Mouse (Mus musculus) layer of hippocampus, adult 9-11 months (tissue): ENCODE measurements around the gene Mtrf1.
"Not testable (repeated sequence)": the region's sequence is repeated elsewhere in the genome, so short reads cannot be mapped to it uniquely, and the experiment has no call there.

Experiments
- DNase-seq: peaks from one replicate; pipeline ENCODE4 v3.0.0; 2022

The Mtrf1 gene

DNA sequence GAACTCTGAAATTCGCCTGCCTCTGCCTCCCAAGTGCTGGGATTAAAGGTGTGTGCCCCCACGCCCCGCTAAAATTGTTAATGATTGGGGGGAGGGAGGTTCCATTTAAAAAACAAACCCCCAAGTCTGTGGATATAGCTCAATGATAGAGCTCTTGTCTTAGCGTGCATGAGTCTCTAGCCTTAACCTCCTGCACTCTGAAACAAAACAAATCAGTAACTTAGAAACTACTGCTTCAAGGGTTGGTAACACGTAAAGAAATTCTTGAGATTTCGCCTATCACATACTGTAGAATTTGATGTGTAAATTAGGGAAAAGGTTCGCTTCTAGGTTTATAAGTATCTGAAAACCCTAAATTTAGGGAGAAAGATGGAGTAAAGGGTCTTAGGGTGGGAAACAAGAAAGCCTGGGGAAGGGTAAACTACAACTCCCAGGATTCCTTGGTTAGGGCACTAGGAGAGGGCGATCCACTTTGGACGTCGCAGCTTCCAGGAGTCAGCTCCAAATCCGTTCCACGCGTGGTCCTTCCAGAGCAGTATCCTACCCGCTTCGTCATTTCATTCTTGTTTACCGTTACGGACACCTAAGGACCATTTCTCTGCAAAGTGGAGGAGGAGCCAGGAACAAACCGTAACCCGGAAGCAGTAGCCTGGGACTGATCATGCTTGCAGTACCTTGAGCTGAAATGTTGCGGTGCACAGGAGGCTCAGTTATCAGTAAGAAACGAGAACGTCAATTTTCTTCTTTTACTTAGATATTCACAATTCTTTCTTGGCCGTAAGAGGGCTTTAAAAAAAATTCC is at the start of gene Mtrf1:
Mtrf1 (plus strand) TSS at position 452 of the 802 bp plus-strand sequence.
- DNase-seq = peak; percentile 76

GRCm38 (mm10) chr14:79358055-79358454 is 39.5 kb upstream of the Mtrf1 start:
- no peak for DNase-seq

DNA sequence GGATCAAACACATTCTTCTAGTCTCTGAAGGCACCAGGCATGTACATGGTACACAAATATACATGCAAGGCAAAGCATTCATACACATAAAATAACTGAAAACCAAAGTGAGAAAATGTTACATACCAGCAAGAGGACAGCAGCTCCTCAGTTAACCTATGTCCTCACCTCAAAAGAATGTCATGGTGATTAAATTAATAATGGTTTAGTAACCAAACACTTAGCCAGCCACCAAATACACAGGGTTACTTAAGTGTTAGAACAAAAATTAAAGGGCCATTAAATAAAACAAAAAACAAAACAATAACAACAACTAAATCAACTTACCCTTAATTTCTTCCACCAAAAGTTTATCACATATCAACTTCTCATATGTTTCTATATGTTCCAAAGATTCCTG is 20.5 kb upstream of the Mtrf1 start:
- DNase-seq = no peak

DNA sequence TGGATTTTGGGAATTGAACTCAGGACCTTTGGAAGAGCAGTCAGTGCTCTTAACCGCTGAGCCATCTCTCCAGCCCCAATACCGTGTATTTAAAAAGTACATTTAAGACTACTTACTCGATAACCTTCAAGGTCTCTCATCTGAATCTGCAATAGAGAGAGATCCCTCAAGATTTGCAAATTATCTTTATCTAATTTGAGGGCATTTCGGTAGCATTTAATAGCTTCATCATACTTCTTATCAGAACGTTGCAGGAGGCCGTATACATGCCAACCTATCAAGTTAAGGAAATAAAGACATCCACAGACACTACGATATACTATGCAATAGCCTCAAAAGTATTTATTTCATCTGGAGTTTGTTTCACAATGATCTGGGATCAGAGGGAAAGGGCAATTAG is 14.5 kb upstream of the Mtrf1 start:
- no peak for DNase-seq

- DNase-seq = no peak
Observed at GRCm38 (mm10) chr14:79388304-79388703, 9.3 kb upstream of the Mtrf1 start.

DNA sequence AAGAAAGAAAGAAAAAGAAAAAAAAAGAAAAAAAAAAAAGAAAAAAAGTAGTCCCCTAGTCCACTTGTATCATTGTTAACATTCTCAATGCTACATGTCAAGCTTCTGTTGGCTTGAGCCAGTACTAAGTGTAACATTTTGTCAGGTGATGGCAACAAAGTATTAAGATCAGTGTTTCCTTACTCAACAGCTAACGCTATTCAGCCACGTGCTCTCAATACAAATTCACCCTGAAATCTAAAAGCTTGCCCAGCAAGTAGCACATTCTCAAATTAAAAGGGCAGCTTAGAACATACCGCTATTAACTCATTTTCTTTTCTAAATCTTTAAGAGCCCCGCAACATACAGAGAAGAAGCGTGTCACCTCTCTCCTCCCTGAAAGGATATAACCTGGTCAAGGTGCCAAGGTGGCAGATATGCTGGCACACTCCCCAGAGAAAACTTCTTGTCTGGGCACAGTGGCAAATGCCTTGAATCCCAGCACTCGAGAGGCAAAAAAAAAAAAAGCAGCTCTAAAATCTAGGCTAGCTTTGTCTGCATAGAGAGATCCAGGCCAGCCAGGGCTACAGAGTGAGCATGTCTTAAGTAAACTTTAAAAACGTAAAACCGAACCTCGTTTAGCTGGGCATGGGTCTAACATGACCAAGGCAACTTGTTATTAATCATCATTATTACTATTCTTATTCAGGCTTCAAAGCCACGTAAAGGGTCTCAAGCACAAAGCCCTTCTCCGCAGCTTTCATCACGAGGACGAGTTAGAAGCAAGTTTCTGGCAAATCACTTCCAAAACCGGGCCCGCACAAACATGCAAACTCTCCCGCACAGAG is 7.9 kb upstream of the Mtrf1 start:
- no peak for DNase-seq

- peak; percentile 93 for DNase-seq
Observed at GRCm38 (mm10) chr14:79390265-79390926, 7.2 kb upstream of the Mtrf1 start, which contains the start of gene Naa16. Gene Naa16 (minus strand): TSS chr14:79390778.

DNA sequence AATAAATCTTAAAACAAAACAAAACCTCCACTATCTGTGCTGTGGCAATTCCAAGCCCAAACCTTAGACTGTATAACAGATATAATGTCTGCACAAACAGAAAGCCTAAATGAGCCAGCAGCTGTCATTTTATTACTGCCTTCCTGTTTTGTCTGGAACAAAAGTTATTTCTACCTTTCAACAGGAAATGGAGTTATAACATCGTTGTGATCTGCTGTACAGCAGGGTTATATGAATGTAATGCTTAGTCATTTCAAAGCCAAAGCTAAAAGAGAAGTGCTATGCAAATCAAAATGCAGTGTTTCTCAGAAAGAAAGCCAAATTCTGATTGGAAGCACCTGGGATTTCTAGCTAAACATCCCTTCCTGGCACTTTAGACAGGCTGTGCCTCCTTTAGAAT is 4.3 kb upstream of the Mtrf1 start:
- no peak for DNase-seq

GRCm38 (mm10) chr14:79394564-79394963 is 3.0 kb upstream of the Mtrf1 start:
- DNase-seq = no peak

GRCm38 (mm10) chr14:79407641-79408040 is 10.1 kb downstream of the Mtrf1 start:
- DNase-seq = no peak

GRCm38 (mm10) chr14:79409278-79409830 is 11.8 kb downstream of the Mtrf1 start:
- no peak for DNase-seq

DNA sequence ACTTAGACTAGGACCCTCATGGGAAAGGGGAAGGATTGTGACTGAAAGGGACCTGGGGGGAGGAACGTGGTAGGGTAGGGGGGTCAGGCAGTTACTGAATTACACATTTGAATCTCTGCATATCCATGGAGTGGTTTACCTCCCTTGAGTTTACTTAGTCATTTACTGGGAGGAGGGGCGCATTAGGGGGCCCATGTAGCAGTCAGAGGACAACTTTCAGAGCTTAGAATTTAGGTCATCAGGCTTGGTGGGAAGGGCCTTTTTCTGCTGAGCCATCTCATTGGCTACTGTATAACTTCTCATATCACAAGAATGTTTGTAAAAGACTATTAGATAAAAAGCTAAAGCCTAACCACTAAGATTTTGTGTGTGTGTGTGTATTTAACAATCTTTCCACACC is 13.1 kb downstream of the Mtrf1 start:
- DNase-seq = no peak

DNA sequence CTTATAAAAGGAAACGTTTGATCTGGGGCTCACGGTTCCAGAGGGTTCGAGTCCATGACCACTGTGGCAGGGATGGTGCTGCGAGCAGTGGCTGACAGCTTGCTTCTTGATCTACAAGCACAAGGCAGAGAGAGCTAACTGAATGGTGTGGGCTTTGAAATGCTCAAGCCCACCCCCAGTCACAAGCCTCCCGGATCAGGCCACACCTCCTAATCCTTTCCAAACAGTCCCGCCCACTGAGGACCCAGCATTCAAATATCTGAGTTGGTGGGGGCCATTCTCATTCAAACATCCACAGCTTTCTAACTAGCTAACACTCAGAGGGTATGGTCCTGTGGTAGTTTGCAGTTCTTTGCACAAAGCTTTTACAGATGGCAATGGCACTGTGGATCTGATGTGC is 15.5 kb downstream of the Mtrf1 start:
- no peak for DNase-seq

- no peak for DNase-seq
Observed at GRCm38 (mm10) chr14:79420083-79420685, 22.6 kb downstream of the Mtrf1 start.

DNA sequence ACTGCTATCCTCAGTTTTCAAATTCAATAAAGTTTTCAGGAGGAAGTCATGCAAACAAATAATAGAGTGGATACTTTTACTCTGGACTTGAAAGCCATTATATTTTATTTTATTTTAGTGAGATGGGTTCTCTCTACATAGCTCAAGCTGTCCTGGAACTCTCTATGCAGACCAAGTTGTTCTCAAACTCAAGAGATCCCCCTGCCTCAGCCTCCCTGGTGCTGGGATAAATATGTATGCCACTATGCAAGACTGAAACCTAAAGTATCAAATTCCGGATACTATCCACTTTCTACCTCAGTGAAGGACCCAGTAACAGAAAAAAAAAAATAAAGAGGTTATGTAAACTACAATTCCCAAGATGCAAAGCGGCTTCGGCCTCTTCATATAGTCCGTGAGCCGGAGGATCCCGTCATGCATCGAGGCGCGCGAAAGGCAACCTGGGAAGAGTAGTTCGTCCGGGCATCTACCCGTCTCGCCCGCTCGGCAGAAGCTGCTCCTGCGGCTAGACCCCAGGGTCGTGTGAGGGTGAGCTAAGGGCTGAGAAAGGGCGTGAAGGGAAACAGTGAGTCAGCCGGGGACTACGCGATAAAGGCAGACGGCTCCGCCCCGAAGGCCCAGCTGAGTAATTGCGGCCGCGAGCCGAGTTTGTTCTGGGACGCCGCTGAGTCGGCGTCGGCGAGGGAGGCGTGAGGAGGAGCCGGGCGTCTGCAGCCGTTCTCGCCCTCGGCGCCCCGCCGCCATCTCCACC is 28.6 kb downstream of the Mtrf1 start, which contains the start of gene Kbtbd7:
Kbtbd7 (plus strand) TSS at position 533 of the 751 bp plus-strand sequence.
- peak; percentile 95 for DNase-seq

- not testable (repeated sequence) for DNase-seq
Observed at GRCm38 (mm10) chr14:79426730-79427365, 29.3 kb downstream of the Mtrf1 start.

GRCm38 (mm10) chr14:79434068-79434467 is 36.5 kb downstream of the Mtrf1 start:
- DNase-seq = no peak

DNA sequence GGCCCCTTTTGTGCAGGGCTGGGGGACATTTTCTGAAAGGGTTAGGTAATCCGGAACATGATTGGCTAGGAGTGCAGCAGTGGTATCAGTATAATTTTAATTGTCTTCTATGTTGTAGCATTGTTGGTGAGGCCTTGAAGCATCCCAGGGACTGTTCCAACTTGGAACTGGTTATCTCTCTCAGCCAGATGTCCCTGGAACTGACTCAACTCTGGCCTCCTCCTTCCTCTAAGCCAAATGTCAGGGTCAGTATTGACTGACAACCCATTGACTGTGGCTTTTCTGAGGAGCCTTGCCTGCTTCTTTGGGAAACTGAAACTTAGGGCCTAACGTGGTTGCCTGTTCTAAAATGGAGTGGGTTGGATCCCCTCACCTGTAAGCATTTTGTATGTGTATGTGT is 43.1 kb downstream of the Mtrf1 start:
- no peak for DNase-seq

DNA sequence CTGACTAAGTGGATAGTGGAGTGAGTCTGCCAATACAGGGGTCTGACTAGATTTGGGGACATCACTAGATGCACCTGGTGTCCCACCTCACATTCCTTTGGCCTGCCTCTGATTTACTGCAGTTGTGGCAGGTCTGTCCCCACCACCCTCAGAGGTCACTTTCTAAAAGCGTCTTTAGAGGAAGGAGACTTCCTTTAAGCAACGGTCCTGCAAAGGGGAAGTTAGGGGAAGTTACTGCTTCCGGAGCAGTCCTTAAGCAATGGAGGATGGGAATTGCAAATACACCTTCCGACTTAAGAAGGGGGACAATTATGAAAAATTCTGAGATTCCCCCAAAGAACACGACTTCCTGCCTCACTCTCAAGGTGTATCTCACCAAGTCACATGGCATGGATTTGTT is 43.9 kb downstream of the Mtrf1 start:
- DNase-seq = no peak

- DNase-seq = no peak
Observed at GRCm38 (mm10) chr14:79444601-79445000, 47.0 kb downstream of the Mtrf1 start.

DNA sequence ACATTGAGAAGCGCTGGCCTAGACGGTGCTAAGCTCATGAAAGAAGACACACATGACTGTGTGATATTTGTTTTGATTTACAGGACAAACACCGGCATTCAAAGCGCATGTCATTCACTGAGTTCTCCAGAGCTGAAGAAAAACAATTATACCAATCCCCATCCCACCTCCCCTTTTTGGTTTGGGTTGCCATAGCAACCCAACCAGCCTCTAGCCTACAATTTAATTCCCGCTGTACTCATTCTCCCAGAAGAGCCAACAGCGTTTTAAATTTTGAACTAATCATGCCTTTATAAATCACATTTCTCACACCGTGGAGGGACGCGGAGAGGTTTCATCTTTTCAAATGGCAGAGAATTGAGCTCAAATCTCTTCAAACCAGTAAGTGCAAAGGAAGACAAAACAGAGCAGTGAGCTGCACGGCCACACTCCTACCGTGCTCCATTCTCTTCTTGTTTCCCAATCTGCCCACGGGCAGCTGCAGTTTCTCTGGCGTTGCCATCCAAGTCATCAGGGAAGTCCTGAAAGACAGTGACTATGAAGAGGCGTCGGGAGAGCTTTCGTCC is 47.6 kb downstream of the Mtrf1 start:
- DNase-seq = peak; percentile 50
